In the genomic region with DNA sequence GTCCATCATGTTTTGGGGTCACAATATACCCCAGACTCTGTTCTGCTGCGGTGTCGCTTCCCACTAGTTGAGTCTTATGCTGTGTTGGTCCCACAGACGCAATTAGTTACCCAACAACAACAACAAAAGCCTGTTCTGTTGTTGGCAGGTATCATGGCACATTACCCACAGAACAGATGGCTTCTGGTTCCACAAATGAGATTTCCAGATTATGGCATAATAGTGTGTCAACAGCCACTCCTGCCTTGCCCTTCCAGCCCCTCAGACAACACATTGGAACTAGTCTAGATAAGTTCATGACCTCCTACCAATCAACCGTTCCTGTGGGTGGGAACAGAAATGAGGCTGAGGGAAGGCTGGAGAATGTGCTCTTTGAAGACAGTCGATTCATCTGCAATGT, we compare ENCODE assay signal across 22 mouse cellular contexts.
DNase-seq lines count a peak whose midpoint lies in the region.
"Had no signal": no experiment of that assay in that cellular context is flagged by ENCODE, and none has a peak within 500 bp of the region (broad histone marks: within the 10 kb centered on the region; RNA-seq: fewer than 3 reads in every experiment).

No protein-coding gene starts in this region.

- H3K27ac ChIP-seq in limb, embryonic 10.5 days, result 0 out of 2 replicates have a peak overlapping the region, but pooled peaks have one; percentile 8
- H3K27ac ChIP-seq: embryonic facial prominence, embryonic 15.5 days; forebrain, embryonic 10.5 days; heart, embryonic 10.5 days; hindbrain, embryonic 13.5 days; hindbrain, postnatal 0 days had no signal

- no peaks in the 10 kb centered on the region for H3K9me3 ChIP-seq in limb, embryonic 10.5 days (replicated peaks)
- H3K9me3 ChIP-seq: embryonic facial prominence, embryonic 15.5 days; forebrain, embryonic 10.5 days; heart, embryonic 10.5 days; hindbrain, embryonic 13.5 days had no signal

- H3K4me1 ChIP-seq in limb, embryonic 10.5 days, result peaks cover 14% of the 10 kb centered on the region
- H3K4me1 ChIP-seq: embryonic facial prominence, embryonic 15.5 days; hindbrain, embryonic 13.5 days had no signal

- no peaks in the 10 kb centered on the region for H3K27me3 ChIP-seq in limb, embryonic 10.5 days (ENCODE audit: low read depth, poor library complexity, severe bottlenecking)
- H3K27me3 ChIP-seq: CH12.LX; embryonic facial prominence, embryonic 15.5 days; hindbrain, embryonic 13.5 days had no signal

- WGBS in limb, embryonic 10.5 days, result 65% methylated on average over 5 of the region's 5 CpGs

- H3K4me3 ChIP-seq in limb, embryonic 10.5 days, result no peak overlapping the region
- H3K4me3 ChIP-seq: embryonic facial prominence, embryonic 15.5 days; erythroblast, embryonic 14.5 days; forebrain, embryonic 10.5 days; heart, embryonic 10.5 days; hindbrain, embryonic 13.5 days had no signal

- no peaks in the 10 kb centered on the region for H3K36me3 ChIP-seq in limb, embryonic 10.5 days
- H3K36me3 ChIP-seq: embryonic facial prominence, embryonic 15.5 days; forebrain, embryonic 10.5 days; heart, embryonic 10.5 days; hindbrain, embryonic 13.5 days had no signal

- DNase-seq in retina, postnatal 1 day, result peak; percentile 12
- no peak for DNase-seq in retina, embryonic 14.5 days (ENCODE audit: low spot score)
- peak; percentile 67 for DNase-seq in cerebellum, adult 11-12 months
- peak; percentile 82 for DNase-seq in cerebellum, adult 9-10 months
- DNase-seq in limb, embryonic 10.5 days (ENCODE audit: low spot score), result no peak
- no peak for DNase-seq in thymus, postnatal 25 days
- no peak for DNase-seq in layer of hippocampus, adult 9-10 months (ENCODE audit: low spot score)
- no peak for DNase-seq in right cerebral cortex, postnatal 4 days
- DNase-seq: adrenal gland, adult 8-10 months; adrenal gland, postnatal 36 days; embryo, embryonic 11 days; gastrocnemius, postnatal 36 days; heart, adult 18-20 months; heart, postnatal 10 days; kidney, adult 2 months had no signal

Comparison
In these comparisons a context has a peak if more than half of its experiments do, and no peak if none do; other contexts are left out.
1. DNase-seq: peak in retina, postnatal 1 day (single experiment), cerebellum, adult 11-12 months (single experiment) and cerebellum, adult 9-10 months (single experiment); none in retina, embryonic 14.5 days (single experiment), limb, embryonic 10.5 days (single experiment), thymus, postnatal 25 days (single experiment), layer of hippocampus, adult 9-10 months (single experiment) and right cerebral cortex, postnatal 4 days (single experiment).